In the genomic region with DNA sequence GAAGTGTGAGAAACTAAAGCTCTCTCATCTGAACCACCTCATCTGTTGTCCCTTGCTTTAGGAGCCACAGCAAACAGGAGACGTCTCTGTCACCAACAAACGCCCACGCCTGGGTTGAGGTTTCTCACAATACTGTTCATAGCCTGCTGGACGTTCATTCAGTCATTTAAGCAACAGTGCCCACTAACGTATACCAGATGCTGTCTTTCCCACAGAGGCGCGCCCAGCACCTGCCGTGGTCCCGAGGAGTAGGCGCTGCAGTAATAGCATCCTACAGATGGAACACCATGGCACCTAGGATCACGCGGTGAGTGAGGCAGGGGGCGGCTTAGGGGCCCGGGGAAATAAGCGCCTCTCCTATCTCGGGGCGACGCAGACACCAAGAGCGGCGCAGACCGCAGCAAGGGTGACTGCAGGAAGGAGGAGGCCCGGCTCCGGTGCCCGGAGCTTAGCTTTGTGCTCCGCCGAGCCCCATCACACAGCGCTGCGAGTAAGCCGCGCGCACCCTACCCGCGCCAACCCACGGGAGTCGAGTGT, we compare ENCODE assay signal across 8 mouse cellular contexts. TPM values are rescaled to one million over a fixed set of nuclear protein-coding genes. Genes with fewer than 3 reads are reported as not detected.
DNase-seq lines count a peak whose midpoint lies in the region; ATAC-seq and TF ChIP-seq lines count a peak whose summit lies in the region.

No protein-coding gene starts in this region.

- DNase-seq in cerebellum, adult 9-10 months, result peak; percentile 27
- DNase-seq in cerebellum, postnatal 14 days, result no peak
- DNase-seq in thymus, adult 2 months, result no peak
- no peak for DNase-seq in thymus, postnatal 10 days (ENCODE audit: low spot score in 2 of 2)
- peak; percentile 14 for DNase-seq in lung, postnatal 25 days (ENCODE audit: low spot score)
- DNase-seq in urinary bladder, adult 18-20 months (ENCODE audit: low spot score in 2 of 2), result no peak

- H3K9ac ChIP-seq in hindbrain, embryonic 15.5 days, result peak overlapping the region; percentile 91

- H3K36me3 ChIP-seq in thymus, adult 2 months (ENCODE audit: control insufficient read depth, insufficient read depth, low read length), result no peaks in the 10 kb centered on the region
- peaks cover 13% of the 10 kb centered on the region for H3K36me3 ChIP-seq in hindbrain, embryonic 15.5 days
- peaks cover 9% of the 10 kb centered on the region; the same call in 1 of the 2 replicates for H3K36me3 ChIP-seq in small intestine, adult 2 months (ENCODE audit: control insufficient read depth, insufficient read depth, low read length)

- peak overlapping the region; percentile 88 for H3K4me2 ChIP-seq in hindbrain, embryonic 15.5 days

- H3K27me3 ChIP-seq in thymus, adult 2 months (ENCODE audit: control insufficient read depth, insufficient read depth, low read length), result no peaks in the 10 kb centered on the region
- H3K27me3 ChIP-seq in hindbrain, embryonic 15.5 days, result no peaks in the 10 kb centered on the region
- H3K27me3 ChIP-seq in small intestine, adult 2 months (ENCODE audit: control insufficient read depth, insufficient read depth, low read length), result no peaks in the 10 kb centered on the region

- TF ChIP-seq CTCF in thymus, adult 2 months (IDR thresholded peaks at IDR 0.05; ENCODE audit: borderline replicate concordance, control insufficient read depth, extremely low read depth, insufficient read depth, low read length, poor library complexity), result no peak
- no peak for TF ChIP-seq CTCF in small intestine, adult 2 months (IDR thresholded peaks at IDR 0.05; ENCODE audit: extremely low read depth, insufficient read length, insufficient replicate concordance, low read depth, low read length)

- H3K4me3 ChIP-seq in thymus, adult 2 months (ENCODE audit: control insufficient read depth, insufficient read depth, low read length), result peak overlapping the region; percentile 93
- H3K4me3 ChIP-seq in hindbrain, embryonic 15.5 days, result peak overlapping the region; percentile 94
- H3K4me3 ChIP-seq in small intestine, adult 2 months (ENCODE audit: low read depth, low read length), result peak overlapping the region; percentile 95

- peaks cover 13% of the 10 kb centered on the region for H3K4me1 ChIP-seq in thymus, adult 2 months (replicated peaks; ENCODE audit: control insufficient read depth, insufficient read depth, low read length)
- H3K4me1 ChIP-seq in hindbrain, embryonic 15.5 days (replicated peaks), result peaks cover 36% of the 10 kb centered on the region
- peaks cover 10% of the 10 kb centered on the region; the same call in 1 of the 2 replicates for H3K4me1 ChIP-seq in small intestine, adult 2 months (ENCODE audit: control insufficient read depth, insufficient read depth, insufficient read length, low read length)

- ATAC-seq in hindbrain, embryonic 15.5 days (ENCODE audit: low FRiP score, low read depth), result peak; percentile 88; the same call in 1 of the 2 replicates

- H3K9me3 ChIP-seq in hindbrain, embryonic 15.5 days, result no peaks in the 10 kb centered on the region

- peak overlapping the region; percentile 7; the same call in 1 of the 2 replicates for H3K27ac ChIP-seq in thymus, adult 2 months (ENCODE audit: control insufficient read depth, insufficient read depth, low read length)
- H3K27ac ChIP-seq in hindbrain, embryonic 15.5 days (replicated peaks), result peak overlapping the region; percentile 89
- H3K27ac ChIP-seq in small intestine, adult 2 months (ENCODE audit: insufficient read depth, low read depth, low read length), result no peak overlapping the region; the same call in 1 of the 2 replicates

- no peak for TF ChIP-seq POLR2A in thymus, adult 2 months (IDR thresholded peaks at IDR 0.05; ENCODE audit: control insufficient read depth, extremely low read depth, insufficient read depth, low read length, poor library complexity)
- no peak for TF ChIP-seq POLR2A in small intestine, adult 2 months (IDR thresholded peaks at IDR 0.05; ENCODE audit: low read depth, low read length)

- under 1% methylated on average over 35 of the region's 35 CpGs for WGBS in thymus, adult 2 months
- under 1% methylated on average over 35 of the region's 35 CpGs for WGBS in hindbrain, embryonic 15.5 days
- WGBS in small intestine, adult 2 months, result under 1% methylated on average over 35 of the region's 35 CpGs

RNA-seq across cellular contexts. Expression of gene Zbtb49, which starts 0.4 kb away (rescaled TPM):
- polyA plus RNA-seq in thymus, adult 2 months (2012; rRNA removed), result 35.2 and 38.9 TPM in 2 replicates
- polyA plus RNA-seq in hindbrain, embryonic 15.5 days (2015; fragmentation: Nextera tagmentation; extraction: Ambion mirVana), result 18.1 and 20.5 TPM in 2 replicates
- 5.4 and 8.1 TPM in 2 replicates for polyA plus RNA-seq in small intestine, adult 2 months (2012; rRNA removed)

RNA-seq across cellular contexts. Expression of gene Lyar, which starts 0.4 kb away (rescaled TPM):
- polyA plus RNA-seq in thymus, adult 2 months (2012; rRNA removed), result 8.1 and 8.4 TPM in 2 replicates
- polyA plus RNA-seq in hindbrain, embryonic 15.5 days (2015; fragmentation: Nextera tagmentation; extraction: Ambion mirVana), result 40.5 and 43.1 TPM in 2 replicates
- polyA plus RNA-seq in small intestine, adult 2 months (2012; rRNA removed), result 0.23 and 1.4 TPM in 2 replicates

RNA-seq across cellular contexts. Expression of gene Tmem128, which starts 40.1 kb away (rescaled TPM):
- polyA plus RNA-seq in thymus, adult 2 months (2012; rRNA removed), result 43.8 and 57.1 TPM in 2 replicates
- 84.6 and 90.3 TPM in 2 replicates for polyA plus RNA-seq in hindbrain, embryonic 15.5 days (2015; fragmentation: Nextera tagmentation; extraction: Ambion mirVana)
- polyA plus RNA-seq in small intestine, adult 2 months (2012; rRNA removed), result 9.6 and 19.7 TPM in 2 replicates

RNA-seq across cellular contexts. Expression of gene Otop1, which starts 55.9 kb away (rescaled TPM):
- polyA plus RNA-seq in thymus, adult 2 months (2012; rRNA removed), result 2.2 and 5.9 TPM in 2 replicates
- polyA plus RNA-seq in hindbrain, embryonic 15.5 days (2015; fragmentation: Nextera tagmentation; extraction: Ambion mirVana), result 0.05 and 0.12 TPM in 2 replicates
- polyA plus RNA-seq in small intestine, adult 2 months (2012; rRNA removed), result not detected in 2 replicates

Comparison
In these comparisons a context has a peak if more than half of its experiments do, and no peak if none do; other contexts are left out.
1. DNase-seq: peak in cerebellum, adult 9-10 months (single experiment) and lung, postnatal 25 days (single experiment); none in cerebellum, postnatal 14 days (0 of 2), thymus, adult 2 months (single experiment), thymus, postnatal 10 days (0 of 2) and urinary bladder, adult 18-20 months (0 of 2).
2. Peak in every context shown above with its lines, with median percentiles within 50 percentile points of each other: H3K4me3 ChIP-seq.